Mouse (Mus musculus) limb, embryonic 14.5 days (tissue): Measurements from ENCODE around the gene Wdr74. TPM values are rescaled to one million over a fixed set of nuclear protein-coding genes. Genes with fewer than 3 reads are reported as not detected.

Experiments
- ATAC-seq: fragments of 200-750 bp; cut with Nextera tagmentation; 2 replicates; pipeline ENCODE4 v1.8.0; 2017; ENCODE audit warnings: low read depth, moderate number of reproducible peaks, moderate TSS enrichment; ENCODE audit not compliant: low FRiP score
- DNase-seq: peaks from one replicate; pipeline ENCODE4 v3.0.0-alpha.2; 2015; ENCODE audit warnings: low spot score
- H3K27ac ChIP-seq: fragments of 300-500 bp; sonication (generic); replicated peaks from 2 replicates; pipeline ENCODE4 v1.5.1; 2014; ENCODE audit warnings: low read depth, mild to moderate bottlenecking, low read length, moderate library complexity, mixed read lengths
- H3K27me3 ChIP-seq: fragments of 300-500 bp; sonication (generic); 2 replicates; pipeline ENCODE4 v1.6.1; 2014; ENCODE audit warnings: low read length, mixed read lengths; ENCODE audit not compliant: control insufficient read depth, insufficient read depth
- H3K36me3 ChIP-seq: fragments of 300-500 bp; sonication (generic); 2 replicates; pipeline ENCODE4 v1.6.1; 2014; ENCODE audit warnings: mild to moderate bottlenecking, low read length, moderate library complexity, mixed read lengths; ENCODE audit not compliant: control insufficient read depth, insufficient read depth
- H3K4me1 ChIP-seq: fragments of 300-500 bp; sonication (generic); 2 replicates; pipeline ENCODE4 v1.6.1; 2014; ENCODE audit warnings: antibody characterized with exemption, low read length, mixed read lengths; ENCODE audit not compliant: control insufficient read depth, insufficient read depth
- H3K4me2 ChIP-seq: fragments of 300-500 bp; sonication (generic); replicated peaks from 2 replicates; pipeline ENCODE4 v1.6.1; 2014; ENCODE audit warnings: low read depth, mild to moderate bottlenecking, low read length, moderate library complexity; ENCODE audit not compliant: severe bottlenecking
- H3K4me3 ChIP-seq: fragments of 300-500 bp; sonication (generic); replicated peaks from 2 replicates; pipeline ENCODE4 v1.5.1; 2014; ENCODE audit warnings: low read length
- H3K9ac ChIP-seq: fragments of 300-500 bp; sonication (generic); 2 replicates; pipeline ENCODE4 v1.6.1; 2014; ENCODE audit warnings: mild to moderate bottlenecking, low read depth, low read length, moderate library complexity; ENCODE audit not compliant: severe bottlenecking
- H3K9me3 ChIP-seq: fragments of 300-500 bp; sonication (generic); 2 replicates; pipeline ENCODE4 v1.6.1; 2016; ENCODE audit warnings: low read length; ENCODE audit not compliant: control insufficient read depth
- POLR2A ChIP-seq: fragments of 200-500 bp; IDR thresholded peaks from 2 replicates; pipeline ENCODE4 v1.8.0; 2012; ENCODE audit warnings: inconsistent platforms, mild to moderate bottlenecking, moderate library complexity, borderline replicate concordance; ENCODE audit not compliant: insufficient read depth, insufficient read length; ENCODE audit errors: extremely low read depth
- WGBS: fragments of 180-500 bp; shearing (Covaris S2); extraction: QIAGEN DNeasy Blood & Tissue Kit; methylation state at CpG from one replicate; pipeline ENCODE4 v1.1.7; 2014; 5-methylcytosine and 5-hydroxymethylcytosine counted together
- polyA plus RNA-seq, 2 experiments: library from polyadenylated mRNA; depleted of rRNA in 1 of 2; stranded (reverse) in 1 of 2; unstranded in 1 of 2; fragments of >200 nt; fragmentation: Nextera tagmentation in 1 of 2; extraction: Ambion mirVana in 1 of 2; gene quantifications; 2 replicates each; pipeline versions ENCODE4 v1.2.1 to v1.2.3; 2012 to 2014

Gene Wdr74
- polyA plus RNA-seq, 2 experiments, result 66.6 to 87.2 TPM

GRCm38 (mm10) chr19:8713997-8714652, 21.5 kb upstream of the Wdr74 start:
- 0 out of 2 replicates have a peak, but pooled peaks have one; percentile 6 for ATAC-seq
- TF ChIP-seq POLR2A, result no peak
- no peak for DNase-seq
- Histone ChIP-seq H3K9ac (peak overlapping the region; percentile 91), H3K36me3 (peaks cover 32% of the 10 kb centered on the region), H3K4me3 (peak overlapping the region; percentile 90), H3K4me1 (peaks cover 28% of the 10 kb centered on the region), H3K4me2 (peak overlapping the region; percentile 68), H3K27me3 (no peaks in the 10 kb centered on the region), H3K9me3 (no peaks in the 10 kb centered on the region), H3K27ac (peak overlapping the region; percentile 90)
- WGBS, result 4% methylated on average over 13 of the region's 13 CpGs

GRCm38 (mm10) chr19:8714653-8715481, 20.8 kb upstream of the Wdr74 start:
- no peak overlapping the region for H3K27ac ChIP-seq
- H3K4me3 ChIP-seq, result no peak overlapping the region
- H3K9ac ChIP-seq, result no peak overlapping the region
- ATAC-seq, result no peak
- 73% methylated on average over 10 of the region's 10 CpGs for WGBS
- DNase-seq, result no peak
- peaks cover 28% of the 10 kb centered on the region for H3K4me1 ChIP-seq
- peaks cover 25% of the 10 kb centered on the region for H3K36me3 ChIP-seq
- no peak for TF ChIP-seq POLR2A
- H3K27me3 ChIP-seq, result no peaks in the 10 kb centered on the region
- H3K4me2 ChIP-seq, result no peak overlapping the region; the same call in 1 of the 2 replicates
- no peaks in the 10 kb centered on the region for H3K9me3 ChIP-seq

- Histone ChIP-seq H3K27me3 (no peaks in the 10 kb centered on the region), H3K27ac (no peak overlapping the region), H3K9ac (no peak overlapping the region), H3K9me3 (no peaks in the 10 kb centered on the region), H3K4me1 (peaks cover 19% of the 10 kb centered on the region), H3K4me2 (no peak overlapping the region), H3K4me3 (no peak overlapping the region), H3K36me3 (peaks cover 13% of the 10 kb centered on the region)
- DNase-seq (no peak), ATAC-seq (no peak)
- no peak for TF ChIP-seq POLR2A
- 68% methylated on average over 10 of the region's 10 CpGs for WGBS
Measured at GRCm38 (mm10) chr19:8715868-8716766, 19.5 kb upstream of the Wdr74 start.

GRCm38 (mm10) chr19:8716767-8717475, 18.7 kb upstream of the Wdr74 start:
- Histone ChIP-seq H3K27ac (no peak overlapping the region), H3K9me3 (no peaks in the 10 kb centered on the region), H3K27me3 (no peaks in the 10 kb centered on the region), H3K4me2 (no peak overlapping the region), H3K4me1 (peaks cover 13% of the 10 kb centered on the region), H3K4me3 (no peak overlapping the region), H3K9ac (no peak overlapping the region), H3K36me3 (peaks cover 6% of the 10 kb centered on the region; the same call in 1 of the 2 replicates)
- ATAC-seq, result no peak
- no peak for DNase-seq
- TF ChIP-seq POLR2A, result no peak
- WGBS, result 76% methylated on average over 8 of the region's 10 CpGs
